Mouse (Mus musculus) lung, postnatal 0 days (tissue): ENCODE measurements around the gene Gata1. TPM values are rescaled to one million over a fixed set of nuclear protein-coding genes. Genes with fewer than 3 reads are reported as not detected.

Experiments
- ATAC-seq: fragments of 200-750 bp; cut with Nextera tagmentation; 2 replicates; pipeline ENCODE4 v1.8.0; 2017; ENCODE audit warnings: moderate library complexity
- DNase-seq: peaks from one replicate; pipeline ENCODE4 v3.0.0-alpha.2; 2016; ENCODE audit warnings: low spot score
- H3K27ac ChIP-seq: fragments of 300-500 bp; sonication (generic); 2 replicates; pipeline ENCODE4 v1.5.1; 2014; ENCODE audit warnings: antibody characterized with exemption, mild to moderate bottlenecking, low read length, mixed read lengths
- H3K27me3 ChIP-seq: fragments of 300-500 bp; sonication (generic); replicated peaks from 2 replicates; pipeline ENCODE4 v1.6.1; 2014; ENCODE audit warnings: low read length, mixed read lengths; ENCODE audit not compliant: insufficient read depth
- H3K36me3 ChIP-seq: fragments of 300-500 bp; sonication (generic); 2 replicates; pipeline ENCODE4 v1.6.1; 2014; ENCODE audit warnings: low read length, mixed read lengths; ENCODE audit not compliant: insufficient read depth
- H3K4me1 ChIP-seq: fragments of 300-500 bp; sonication (generic); 2 replicates; pipeline ENCODE4 v1.6.1; 2014; ENCODE audit warnings: antibody characterized with exemption, low read depth, low read length, mixed read lengths; ENCODE audit not compliant: insufficient read depth
- H3K4me2 ChIP-seq: fragments of 300-500 bp; sonication (generic); replicated peaks from 2 replicates; pipeline ENCODE4 v1.6.1; 2014; ENCODE audit warnings: low read depth, mild to moderate bottlenecking, low read length, moderate library complexity, mixed read lengths
- H3K4me3 ChIP-seq: fragments of 300-500 bp; sonication (generic); 2 replicates; pipeline ENCODE4 v1.5.1; 2014; ENCODE audit warnings: low read depth, low read length
- H3K9ac ChIP-seq: fragments of 300-500 bp; sonication (generic); replicated peaks from 2 replicates; pipeline ENCODE4 v1.6.1; 2014; ENCODE audit warnings: low read depth, mild to moderate bottlenecking
- H3K9me3 ChIP-seq: fragments of 300-500 bp; sonication (generic); 2 replicates; pipeline ENCODE4 v1.6.1; 2016; ENCODE audit warnings: low read length, mixed read lengths
- CTCF ChIP-seq: IDR thresholded peaks from 2 replicates; pipeline ENCODE4 v1.5.1; 2016; ENCODE audit warnings: antibody characterized with exemption, mild to moderate bottlenecking
- EP300 ChIP-seq: IDR thresholded peaks from 2 replicates; pipeline ENCODE4 v1.6.1; 2016; ENCODE audit warnings: antibody characterized with exemption, mild to moderate bottlenecking, control low read depth
- WGBS: fragments of 180-500 bp; shearing (Covaris S2); extraction: QIAGEN DNeasy Blood & Tissue Kit; methylation state at CpG from one replicate; pipeline ENCODE4 v1.1.7; 2014; 5-methylcytosine and 5-hydroxymethylcytosine counted together
- polyA plus RNA-seq: library from polyadenylated mRNA; unstranded; fragments of >200 nt; fragmentation: Nextera tagmentation; extraction: Ambion mirVana; gene quantifications from 2 replicates; pipeline ENCODE4 v1.2.1, GENCODE M21; 2015

Gata1 gene
- polyA plus RNA-seq, 1 experiment from 2014 or later = 2.0 TPM

GRCm38 (mm10) chrX:7910473-7910872, 67.4 kb downstream of the Gata1 start:
- H3K4me1 ChIP-seq = no peaks in the 10 kb centered on the region
- 59% methylated on average over 5 of the region's 6 CpGs for WGBS
- H3K4me3 ChIP-seq = no peak overlapping the region
- no peaks in the 10 kb centered on the region for H3K9me3 ChIP-seq
- TF ChIP-seq CTCF (no peak), EP300 (no peak)
- ATAC-seq (no peak), DNase-seq (no peak)
- H3K27ac ChIP-seq = no peak overlapping the region
- H3K9ac ChIP-seq = no peak overlapping the region
- H3K36me3 ChIP-seq = no peaks in the 10 kb centered on the region
- H3K27me3 ChIP-seq = no peaks in the 10 kb centered on the region
- H3K4me2 ChIP-seq = no peak overlapping the region

Other genes starting within 250 kb of the Gata1 start
- gene Praf2, start 249.6 kb downstream of the Gata1 start, polyA plus RNA-seq = 18.3 and 18.8 TPM in 2 replicates
- 26.4 and 28.2 TPM in 2 replicates for gene Ccdc120, start 227.2 kb downstream of the Gata1 start, polyA plus RNA-seq
- gene Tfe3, start 215.5 kb downstream of the Gata1 start, polyA plus RNA-seq = 22.0 and 27.6 TPM in 2 replicates
- gene Gripap1, start 188.3 kb downstream of the Gata1 start, polyA plus RNA-seq = 22.1 and 25.6 TPM in 2 replicates
- gene Kcnd1, start 155.8 kb downstream of the Gata1 start, polyA plus RNA-seq = 0.30 and 0.41 TPM in 2 replicates
- gene Otud5, start 136.7 kb downstream of the Gata1 start, polyA plus RNA-seq = 29.0 and 30.3 TPM in 2 replicates
- 5.5 and 7.0 TPM in 2 replicates for gene Pim2, start 99.8 kb downstream of the Gata1 start, polyA plus RNA-seq
- gene Slc35a2, start 94.0 kb downstream of the Gata1 start, polyA plus RNA-seq = 30.0 and 32.2 TPM in 2 replicates
- gene Pqbp1, start 78.8 kb downstream of the Gata1 start, polyA plus RNA-seq = 80.1 and 80.4 TPM in 2 replicates
- 82.3 and 88.9 TPM in 2 replicates for gene Timm17b, start 78.7 kb downstream of the Gata1 start, polyA plus RNA-seq
- gene Gm10491, start 70.2 kb downstream of the Gata1 start, polyA plus RNA-seq = not detected in 2 replicates
- gene Gm10490, start 68.5 kb downstream of the Gata1 start, polyA plus RNA-seq = not detected in 2 replicates
- 0.15 and 0.17 TPM in 2 replicates for gene Pcsk1n, start 58.2 kb downstream of the Gata1 start, polyA plus RNA-seq
- gene Eras, start 49.5 kb downstream of the Gata1 start, polyA plus RNA-seq = not detected in 2 replicates
- gene Hdac6, start 30.2 kb downstream of the Gata1 start, polyA plus RNA-seq = 7.2 and 7.5 TPM in 2 replicates
- gene Glod5, start 40.4 kb upstream of the Gata1 start, polyA plus RNA-seq = 0.68 TPM in 1 of 2 replicates, not detected in the other
- gene Suv39h1, start 96.7 kb upstream of the Gata1 start, polyA plus RNA-seq = 13.2 and 13.6 TPM in 2 replicates
- 0.90 and 1.2 TPM in 2 replicates for gene Was, start 112.4 kb upstream of the Gata1 start, polyA plus RNA-seq
- 18.4 and 18.9 TPM in 2 replicates for gene Wdr13, start 154.8 kb upstream of the Gata1 start, polyA plus RNA-seq
- gene Rbm3, start 167.8 kb upstream of the Gata1 start, polyA plus RNA-seq = 373 and 463 TPM in 2 replicates
- 7.8 and 9.1 TPM in 2 replicates for gene Tbc1d25, start 198.1 kb upstream of the Gata1 start, polyA plus RNA-seq
- gene Ebp, start 215.4 kb upstream of the Gata1 start, polyA plus RNA-seq = 51.0 and 58.1 TPM in 2 replicates
- gene Porcn, start 228.5 kb upstream of the Gata1 start, polyA plus RNA-seq = 20.3 and 22.3 TPM in 2 replicates